Mouse (Mus musculus) hindbrain, embryonic 10.5 days (tissue): ENCODE measurements around the gene Sh3rf1. TPM values are rescaled to one million over a fixed set of nuclear protein-coding genes. Genes with fewer than 3 reads are reported as not detected.
A peak's percentile ranks its signal among the peaks of the same experiment; 100 is the strongest.

Experiments used
- DNase-seq: peaks from one replicate; pipeline ENCODE4 v3.0.0-alpha.2; 2017; ENCODE audit warnings: low spot score
- H3K27ac ChIP-seq: fragments of 300-500 bp; sonication (generic); 2 replicates; pipeline ENCODE4 v1.5.1; 2016; ENCODE audit warnings: mild to moderate bottlenecking, moderate library complexity
- H3K27me3 ChIP-seq: fragments of 300-500 bp; sonication (generic); 2 replicates; pipeline ENCODE4 v1.6.1; 2016; ENCODE audit warnings: mild to moderate bottlenecking; ENCODE audit not compliant: poor library complexity, insufficient read depth, severe bottlenecking
- H3K36me3 ChIP-seq: fragments of 300-500 bp; sonication (generic); 2 replicates; pipeline ENCODE4 v1.6.1; 2016; ENCODE audit warnings: mild to moderate bottlenecking, moderate library complexity
- H3K4me1 ChIP-seq: fragments of 300-500 bp; sonication (generic); replicated peaks from 2 replicates; pipeline ENCODE4 v1.6.1; 2016; ENCODE audit warnings: mild to moderate bottlenecking
- H3K4me3 ChIP-seq: fragments of 300-500 bp; sonication (generic); 2 replicates; pipeline ENCODE4 v1.5.1; 2016; ENCODE audit warnings: mild to moderate bottlenecking, moderate library complexity
- H3K9me3 ChIP-seq: fragments of 300-500 bp; sonication (generic); 2 replicates; pipeline ENCODE4 v1.6.1; 2016; ENCODE audit warnings: mild to moderate bottlenecking, moderate library complexity
- WGBS: fragments of 180-500 bp; shearing (Covaris S2); methylation state at CpG from one replicate; pipeline ENCODE4 v1.1.7; 2016; 5-methylcytosine and 5-hydroxymethylcytosine counted together
- polyA plus RNA-seq: library from polyadenylated mRNA; unstranded; fragments of >200 nt; fragmentation: Nextera tagmentation; extraction: Ambion mirVana; gene quantifications from 2 replicates; pipeline ENCODE4 v1.2.1, GENCODE M21; 2016

Sh3rf1 gene
- 17.2 and 20.3 TPM in 2 replicates for polyA plus RNA-seq

- Histone ChIP-seq H3K36me3 (peaks cover 18% of the 10 kb centered on the region; the same call in 1 of the 2 replicates), H3K9me3 (no peaks in the 10 kb centered on the region), H3K27me3 (no peaks in the 10 kb centered on the region), H3K27ac (peak within 1 kb of the TSS; percentile 98), H3K4me3 (peak within 1 kb of the TSS; percentile 85), H3K4me1 (peaks cover 50% of the 10 kb centered on the region)
- WGBS = under 1% methylated on average over 83 of the region's 84 CpGs
- peak; percentile 81 for DNase-seq
Measured at GRCm38 (mm10) chr8:61223729-61224379, at the start of gene Sh3rf1. Gene Sh3rf1 (plus strand): TSS chr8:61223872.

- WGBS = 86% methylated on average over 7 of the region's 7 CpGs
- Histone ChIP-seq H3K9me3 (no peaks in the 10 kb centered on the region; the same call in 1 of the 2 replicates), H3K4me3 (no peak overlapping the region), H3K27me3 (no peaks in the 10 kb centered on the region), H3K4me1 (no peaks in the 10 kb centered on the region), H3K36me3 (no peaks in the 10 kb centered on the region), H3K27ac (no peak overlapping the region)
- no peak for DNase-seq
Measured at GRCm38 (mm10) chr8:61173921-61174492, 49.7 kb upstream of the Sh3rf1 start.

GRCm38 (mm10) chr8:61175876-61176275, 47.8 kb upstream of the Sh3rf1 start:
- Histone ChIP-seq H3K9me3 (no peaks in the 10 kb centered on the region; the same call in 1 of the 2 replicates), H3K36me3 (no peaks in the 10 kb centered on the region), H3K4me3 (no peak overlapping the region), H3K27me3 (no peaks in the 10 kb centered on the region), H3K27ac (no peak overlapping the region), H3K4me1 (no peaks in the 10 kb centered on the region)
- no peak for DNase-seq
- 92% methylated on average over 2 of the region's 2 CpGs for WGBS

DNA sequence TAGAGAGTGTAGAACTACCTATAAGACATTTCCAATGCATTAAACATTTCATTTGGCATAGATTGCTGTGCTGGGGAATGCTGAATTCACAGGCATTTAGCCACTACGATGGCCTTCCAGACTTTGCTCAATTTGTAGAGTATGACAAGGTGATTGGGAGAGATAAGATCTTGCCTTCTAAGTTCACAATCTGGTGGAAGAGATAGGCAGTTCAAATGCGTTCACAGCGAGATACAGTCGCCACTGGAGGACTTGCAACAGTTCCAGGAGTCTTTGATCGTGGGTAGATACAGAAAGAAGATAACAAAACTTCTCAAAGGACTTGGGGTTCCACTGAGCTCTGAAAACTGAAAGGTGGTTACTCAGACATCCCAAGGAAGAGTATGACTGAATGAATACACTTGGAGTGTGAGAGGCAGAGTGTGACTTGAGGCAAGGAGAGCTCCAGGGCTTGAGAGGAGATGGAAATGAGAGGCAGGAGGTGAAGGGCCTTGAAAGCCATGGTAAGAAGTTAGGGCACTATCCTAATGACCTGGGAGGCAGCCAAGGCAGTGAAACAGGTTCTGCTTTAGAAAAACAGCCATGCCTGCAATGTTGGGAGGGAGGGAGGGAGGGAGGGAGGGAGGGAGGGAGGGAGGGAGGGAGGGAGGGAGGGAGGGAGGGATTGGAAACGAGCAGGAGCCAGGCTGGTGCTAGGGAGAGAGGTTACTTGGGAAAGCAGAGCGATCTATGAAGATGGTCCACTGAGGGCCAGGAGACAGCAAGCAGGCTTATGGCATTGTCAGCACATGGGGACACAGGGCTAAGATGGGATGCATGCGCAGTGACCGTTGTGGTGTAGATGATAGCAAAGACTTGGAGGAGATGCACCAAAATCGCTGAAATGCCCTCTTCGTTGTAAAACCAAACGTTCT, 45.7 kb upstream of the Sh3rf1 start:
- 83% methylated on average over 12 of the region's 12 CpGs for WGBS
- Histone ChIP-seq H3K27ac (no peak overlapping the region), H3K36me3 (no peaks in the 10 kb centered on the region), H3K27me3 (no peaks in the 10 kb centered on the region), H3K4me3 (no peak overlapping the region), H3K9me3 (no peaks in the 10 kb centered on the region; the same call in 1 of the 2 replicates), H3K4me1 (no peaks in the 10 kb centered on the region)
- no peak for DNase-seq

- Histone ChIP-seq H3K4me1 (no peaks in the 10 kb centered on the region), H3K4me3 (no peak overlapping the region), H3K9me3 (no peaks in the 10 kb centered on the region; the same call in 1 of the 2 replicates), H3K27ac (no peak overlapping the region), H3K36me3 (no peaks in the 10 kb centered on the region), H3K27me3 (no peaks in the 10 kb centered on the region)
- 80% methylated on average over 11 of the region's 11 CpGs for WGBS
- DNase-seq = no peak
Measured at GRCm38 (mm10) chr8:61178594-61179140, 45.0 kb upstream of the Sh3rf1 start.

- H3K27ac ChIP-seq = no peak overlapping the region
- no peaks in the 10 kb centered on the region for H3K4me1 ChIP-seq
- no peak overlapping the region for H3K4me3 ChIP-seq
- no peaks in the 10 kb centered on the region for H3K27me3 ChIP-seq
- H3K36me3 ChIP-seq = no peaks in the 10 kb centered on the region
- DNase-seq = no peak
- H3K9me3 ChIP-seq = no peaks in the 10 kb centered on the region
- WGBS = 90% methylated on average over 2 of the region's 2 CpGs
Measured at GRCm38 (mm10) chr8:61181592-61181991, 42.1 kb upstream of the Sh3rf1 start.

GRCm38 (mm10) chr8:61182020-61182419, 41.7 kb upstream of the Sh3rf1 start:
- no peak for DNase-seq
- H3K27ac ChIP-seq = no peak overlapping the region
- no peaks in the 10 kb centered on the region for H3K27me3 ChIP-seq
- H3K36me3 ChIP-seq = no peaks in the 10 kb centered on the region
- no peak overlapping the region for H3K4me3 ChIP-seq
- H3K4me1 ChIP-seq = no peaks in the 10 kb centered on the region
- H3K9me3 ChIP-seq = no peaks in the 10 kb centered on the region
- 91% methylated on average over 4 of the region's 4 CpGs for WGBS

GRCm38 (mm10) chr8:61185274-61186198, 38.1 kb upstream of the Sh3rf1 start:
- H3K27ac ChIP-seq = no peak overlapping the region
- H3K4me1 ChIP-seq = no peaks in the 10 kb centered on the region
- no peaks in the 10 kb centered on the region for H3K36me3 ChIP-seq
- WGBS = 85% methylated on average over 5 of the region's 5 CpGs
- no peak overlapping the region for H3K4me3 ChIP-seq
- H3K9me3 ChIP-seq = no peaks in the 10 kb centered on the region
- H3K27me3 ChIP-seq = no peaks in the 10 kb centered on the region
- no peak for DNase-seq

DNA sequence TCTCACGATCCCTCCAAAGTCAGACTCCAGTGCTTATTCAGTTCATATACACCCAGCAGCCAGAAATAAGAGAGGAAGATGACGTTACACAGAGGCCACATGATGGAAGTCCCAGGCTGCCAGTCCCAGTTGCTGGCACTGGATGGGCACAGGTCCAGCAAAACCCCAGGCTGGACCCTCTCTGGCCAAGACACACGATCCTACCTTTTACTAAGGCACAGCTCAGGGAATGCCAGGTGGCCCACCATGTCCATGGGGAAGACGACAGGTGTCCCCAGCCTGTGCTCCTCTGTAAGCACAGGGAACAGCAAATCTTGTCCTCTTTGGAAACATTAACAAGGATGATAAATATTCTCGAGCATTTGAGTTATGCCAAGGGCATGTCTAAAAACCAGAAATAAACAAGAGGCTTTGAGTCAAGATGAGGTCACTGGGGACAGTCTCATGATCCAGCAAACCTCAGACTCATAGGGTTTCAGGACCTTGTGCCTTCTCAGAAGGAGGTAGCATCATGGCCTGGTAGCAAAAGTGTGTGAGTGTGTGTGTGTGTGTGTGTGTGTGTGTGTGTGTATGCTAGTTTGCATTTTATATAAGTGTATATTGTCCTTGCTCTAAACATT, 29.3 kb upstream of the Sh3rf1 start:
- no peaks in the 10 kb centered on the region for H3K4me1 ChIP-seq
- H3K36me3 ChIP-seq = no peaks in the 10 kb centered on the region
- WGBS = 83% methylated on average over 5 of the region's 5 CpGs

DNA sequence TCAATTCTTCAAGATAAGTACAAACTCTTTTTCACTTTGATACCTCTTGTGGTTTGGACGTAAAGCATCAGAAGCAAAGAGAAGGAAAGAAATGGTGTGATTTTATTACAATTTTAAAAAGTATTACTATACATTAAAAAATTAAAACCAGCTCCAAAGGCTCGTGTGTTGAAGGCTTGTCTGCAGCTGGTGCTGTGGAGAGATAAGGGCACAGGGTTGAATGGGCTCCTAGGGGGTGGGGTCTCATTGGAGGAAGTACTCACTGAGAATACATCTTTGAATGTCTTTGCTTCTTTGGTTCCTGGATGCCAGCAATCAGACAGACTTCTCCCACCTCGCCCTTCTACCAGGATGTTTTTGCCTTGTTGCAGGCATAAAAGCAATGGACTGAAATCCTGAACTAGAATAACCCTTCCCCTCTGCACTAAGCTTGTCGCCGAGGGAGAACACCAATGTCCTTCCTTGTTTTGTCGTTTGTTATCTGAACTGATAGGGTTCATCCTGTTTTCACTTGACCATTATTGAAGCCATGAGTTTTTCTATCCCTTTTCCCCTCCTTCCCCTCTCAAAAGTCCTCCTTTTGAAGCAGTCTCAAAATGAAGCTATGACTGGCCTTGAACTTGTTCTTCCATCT, 23.3 kb upstream of the Sh3rf1 start:
- H3K9me3 ChIP-seq = no peaks in the 10 kb centered on the region
- 76% methylated on average over 6 of the region's 6 CpGs for WGBS
- no peaks in the 10 kb centered on the region for H3K36me3 ChIP-seq
- DNase-seq = no peak
- no peak overlapping the region for H3K4me3 ChIP-seq
- H3K27me3 ChIP-seq = no peaks in the 10 kb centered on the region
- no peaks in the 10 kb centered on the region for H3K4me1 ChIP-seq
- H3K27ac ChIP-seq = no peak overlapping the region

More for the DNA sequence above, 29.3 kb upstream of the Sh3rf1 start:
- no peak for DNase-seq
- no peak overlapping the region for H3K27ac ChIP-seq
- H3K27me3 ChIP-seq = no peaks in the 10 kb centered on the region
- H3K9me3 ChIP-seq = no peaks in the 10 kb centered on the region
- no peak overlapping the region for H3K4me3 ChIP-seq

GRCm38 (mm10) chr8:61203035-61203826, 20.4 kb upstream of the Sh3rf1 start:
- Histone ChIP-seq H3K4me3 (no peak overlapping the region), H3K27me3 (no peaks in the 10 kb centered on the region), H3K9me3 (no peaks in the 10 kb centered on the region), H3K4me1 (no peaks in the 10 kb centered on the region), H3K36me3 (no peaks in the 10 kb centered on the region), H3K27ac (no peak overlapping the region)
- DNase-seq = no peak
- 89% methylated on average over 5 of the region's 5 CpGs for WGBS
